ENCODE assay signal across 8 mouse cellular contexts in the genomic region with DNA sequence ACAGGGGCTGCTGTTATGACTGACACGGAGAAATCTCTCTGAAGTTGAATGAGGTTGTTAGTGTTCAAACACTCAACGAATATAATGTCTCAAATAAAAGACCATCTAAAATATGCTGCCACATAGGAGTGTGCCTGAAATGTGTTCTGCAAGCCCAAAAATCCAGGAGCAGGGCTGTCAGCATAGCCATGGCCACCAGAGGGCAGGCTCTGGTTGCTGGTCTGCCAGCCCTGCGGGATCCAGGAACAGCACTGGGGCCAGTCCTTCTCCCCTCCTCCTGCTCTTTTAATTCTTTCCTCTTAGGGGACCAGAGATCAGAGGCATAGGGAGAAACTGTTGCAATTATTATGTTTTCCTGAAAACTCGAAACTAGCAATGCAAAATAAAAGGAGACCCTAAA.
A peak's percentile ranks its signal among the peaks of the same experiment; 100 is the strongest.
DNase-seq lines count a peak whose midpoint lies in the region; ATAC-seq lines count a peak whose summit lies in the region.

No protein-coding gene starts in this region.

- H3K4me2 ChIP-seq in hindbrain, embryonic 14.5 days (replicated peaks), result no peak overlapping the region
- H3K4me2 ChIP-seq in midbrain, embryonic 14.5 days (ENCODE audit: low read length), result no peak overlapping the region

- no peak overlapping the region for H3K27ac ChIP-seq in hindbrain, embryonic 14.5 days
- no peak overlapping the region for H3K27ac ChIP-seq in midbrain, embryonic 14.5 days (replicated peaks; ENCODE audit: low read depth, low read length)

- peaks cover 16% of the 10 kb centered on the region for H3K27me3 ChIP-seq in hindbrain, embryonic 14.5 days (ENCODE audit: control insufficient read depth, insufficient read depth, low read length)
- H3K27me3 ChIP-seq in midbrain, embryonic 14.5 days (ENCODE audit: control insufficient read depth, insufficient read depth, low read length), result peaks cover 5% of the 10 kb centered on the region; the same call in 1 of the 2 replicates

- ATAC-seq in hindbrain, embryonic 14.5 days (ENCODE audit: low FRiP score), result peak; percentile 31; the same call in 1 of the 2 replicates
- 0 out of 2 replicates have a peak, but pooled peaks have one; percentile 44 for ATAC-seq in midbrain, embryonic 14.5 days (ENCODE audit: low FRiP score, low TSS enrichment)

- WGBS in hindbrain, embryonic 14.5 days, result 6% methylated on average over 4 of the region's 4 CpGs
- 7% methylated on average over 4 of the region's 4 CpGs for WGBS in midbrain, embryonic 14.5 days

- H3K9ac ChIP-seq in hindbrain, embryonic 14.5 days, result no peak overlapping the region
- no peak overlapping the region for H3K9ac ChIP-seq in midbrain, embryonic 14.5 days (replicated peaks; ENCODE audit: low read length)

- peaks cover 8% of the 10 kb centered on the region for H3K4me1 ChIP-seq in hindbrain, embryonic 14.5 days (replicated peaks; ENCODE audit: control insufficient read depth, insufficient read depth, low read length)
- H3K4me1 ChIP-seq in midbrain, embryonic 14.5 days (ENCODE audit: control insufficient read depth, insufficient read depth, low read length), result 0 out of 2 replicates have a peak, but pooled peaks cover 4% of the 10 kb centered on the region

- no peaks in the 10 kb centered on the region for H3K36me3 ChIP-seq in hindbrain, embryonic 14.5 days (replicated peaks; ENCODE audit: control insufficient read depth, insufficient read depth)
- H3K36me3 ChIP-seq in midbrain, embryonic 14.5 days (ENCODE audit: control insufficient read depth, insufficient read depth, low read length), result no peaks in the 10 kb centered on the region

- intact Hi-C loops in left cerebral cortex, postnatal 10 days (cut with DNase I), result loop anchor here (5.0 kb wide), 1 partner anchor 300 kb away; no protein-coding TSS in a partner anchor

- DNase-seq in adrenal gland, adult (ENCODE audit: inconsistent age in 2 of 2, low spot score in 1 of 2), result peak; percentile 53 to 86
- DNase-seq in adrenal gland, adult 8-10 months, result no peak
- peak; percentile 88 for DNase-seq in NIH3T3 (ENCODE audit: low read depth)
- DNase-seq in embryo, embryonic 11 days, result peak; percentile 83
- DNase-seq in hindbrain, embryonic 14.5 days (ENCODE audit: low spot score), result peak; percentile 75
- DNase-seq in left cerebral cortex, postnatal 10 days (ENCODE audit: extremely low spot score in 1 of 2, low spot score in 2 of 2), result peak; percentile 56 to 79
- peak; percentile 85 for DNase-seq in midbrain, embryonic 14.5 days
- peak; percentile 43 to 82 for DNase-seq in spleen, postnatal 4 days (ENCODE audit: low spot score in 2 of 2)

- no peaks in the 10 kb centered on the region for H3K9me3 ChIP-seq in hindbrain, embryonic 14.5 days (ENCODE audit: control insufficient read depth, low read length)
- no peaks in the 10 kb centered on the region for H3K9me3 ChIP-seq in midbrain, embryonic 14.5 days (ENCODE audit: control insufficient read depth, low read length)

- no peak overlapping the region for H3K4me3 ChIP-seq in hindbrain, embryonic 14.5 days (replicated peaks; ENCODE audit: low read length)
- no peak overlapping the region for H3K4me3 ChIP-seq in midbrain, embryonic 14.5 days (replicated peaks; ENCODE audit: low read depth, low read length)
